In the genomic region with DNA sequence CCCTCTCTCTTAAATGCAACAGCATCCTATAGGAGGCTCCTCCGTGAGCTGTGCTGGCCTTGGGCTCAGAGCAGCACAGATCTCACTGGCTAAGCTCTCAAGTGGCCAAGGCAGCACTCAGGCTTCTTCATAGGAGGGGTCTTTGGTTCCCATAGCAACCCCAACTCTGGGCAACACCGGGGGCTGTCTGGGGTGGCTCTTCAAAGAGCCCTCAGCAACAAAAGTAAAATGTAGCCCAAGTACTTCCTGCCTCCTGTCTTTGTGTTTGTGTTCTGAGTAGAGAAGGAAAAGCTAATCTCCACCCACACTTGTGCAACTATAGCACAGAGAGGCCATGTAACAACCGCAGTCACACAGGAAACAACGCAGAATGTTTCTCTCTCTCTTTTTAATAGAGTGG, we compare ENCODE assay signal across 17 mouse cellular contexts.
DNase-seq lines count a peak whose midpoint lies in the region; ATAC-seq and TF ChIP-seq lines count a peak whose summit lies in the region.
"Had no signal": no experiment of that assay in that cellular context is flagged by ENCODE, and none has a peak within 500 bp of the region (broad histone marks: within the 10 kb centered on the region; RNA-seq: fewer than 3 reads in every experiment).

No protein-coding gene starts in this region.

- H3K4me1 ChIP-seq in lung, embryonic 14.5 days (ENCODE audit: insufficient read depth) = no peaks in the 10 kb centered on the region
- H3K4me1 ChIP-seq in lung, postnatal 0 days (ENCODE audit: insufficient read depth, low read depth, low read length) = no peaks in the 10 kb centered on the region
- peaks cover 15% of the 10 kb centered on the region for H3K4me1 ChIP-seq in thymus, adult 2 months (replicated peaks; ENCODE audit: control insufficient read depth, insufficient read depth, low read length)
- H3K4me1 ChIP-seq: hindbrain, embryonic 15.5 days had no signal

- TF ChIP-seq EP300 in lung, postnatal 0 days (IDR thresholded peaks at IDR 0.05) = no peak

- no peak overlapping the region for H3K4me3 ChIP-seq in lung, embryonic 14.5 days (ENCODE audit: low read depth, low read length)
- H3K4me3 ChIP-seq in lung, postnatal 0 days (ENCODE audit: low read depth, low read length) = no peak overlapping the region
- H3K4me3 ChIP-seq in thymus, adult 2 months (ENCODE audit: control insufficient read depth, insufficient read depth, low read length) = no peak overlapping the region
- H3K4me3 ChIP-seq: erythroblast, embryonic 14.5 days; heart, adult 2 months; hindbrain, embryonic 15.5 days; myocyte had no signal

- no peak overlapping the region for H3K9ac ChIP-seq in lung, embryonic 14.5 days
- no peak overlapping the region for H3K9ac ChIP-seq in lung, postnatal 0 days (replicated peaks; ENCODE audit: low read depth)
- H3K9ac ChIP-seq: hindbrain, embryonic 15.5 days had no signal

- H3K4me2 ChIP-seq in lung, embryonic 14.5 days = no peak overlapping the region
- H3K4me2 ChIP-seq in lung, postnatal 0 days (replicated peaks; ENCODE audit: low read depth, low read length) = no peak overlapping the region
- H3K4me2 ChIP-seq: hindbrain, embryonic 15.5 days; liver, embryonic 11.5 days had no signal

- H3K36me3 ChIP-seq in lung, embryonic 14.5 days (ENCODE audit: insufficient read depth) = no peaks in the 10 kb centered on the region
- no peaks in the 10 kb centered on the region for H3K36me3 ChIP-seq in lung, postnatal 0 days (ENCODE audit: insufficient read depth, low read length)
- no peaks in the 10 kb centered on the region for H3K36me3 ChIP-seq in thymus, adult 2 months (ENCODE audit: control insufficient read depth, insufficient read depth, low read length)
- H3K36me3 ChIP-seq: hindbrain, embryonic 15.5 days had no signal

- no peak overlapping the region for H3K27ac ChIP-seq in lung, embryonic 14.5 days (ENCODE audit: low read depth)
- H3K27ac ChIP-seq in lung, postnatal 0 days (ENCODE audit: low read length) = no peak overlapping the region
- H3K27ac ChIP-seq in thymus, adult 2 months (ENCODE audit: control insufficient read depth, insufficient read depth, low read length) = peak overlapping the region; percentile 66
- H3K27ac ChIP-seq: heart, adult 2 months; hindbrain, embryonic 15.5 days; stomach, postnatal 0 days had no signal

- peak; percentile 28 for DNase-seq in lung, embryonic 14.5 days
- no peak for DNase-seq in lung, postnatal 0 days (ENCODE audit: low spot score)
- peak; percentile 45 for DNase-seq in thymus, adult 2 months
- no peak for DNase-seq in right cerebral cortex, postnatal 36 days (ENCODE audit: low spot score in 2 of 2)
- DNase-seq in cerebellum, adult 8-10 months = no peak
- no peak for DNase-seq in left cerebral cortex, adult 18-20 months (ENCODE audit: low spot score in 2 of 2)
- DNase-seq: cerebellum, adult 11-12 months; kidney, adult 2 months had no signal

- no peak for TF ChIP-seq CTCF in lung, embryonic 14.5 days (IDR thresholded peaks at IDR 0.05; ENCODE audit: low read depth)
- no peak for TF ChIP-seq CTCF in lung, postnatal 0 days (IDR thresholded peaks at IDR 0.05)
- TF ChIP-seq CTCF in thymus, adult 2 months (IDR thresholded peaks at IDR 0.05; ENCODE audit: borderline replicate concordance, control insufficient read depth, extremely low read depth, insufficient read depth, low read length, poor library complexity) = no peak

- no peaks in the 10 kb centered on the region for H3K9me3 ChIP-seq in lung, embryonic 14.5 days (ENCODE audit: low read depth, low read length)
- H3K9me3 ChIP-seq in lung, postnatal 0 days (ENCODE audit: low read length) = no peaks in the 10 kb centered on the region
- H3K9me3 ChIP-seq: hindbrain, embryonic 15.5 days had no signal

- no peak for TF ChIP-seq POLR2A in thymus, adult 2 months (IDR thresholded peaks at IDR 0.05; ENCODE audit: control insufficient read depth, extremely low read depth, insufficient read depth, low read length, poor library complexity)

- peak; percentile 24; the same call in 1 of the 2 replicates for ATAC-seq in lung, embryonic 14.5 days (ENCODE audit: insufficient read depth)
- no peak for ATAC-seq in lung, postnatal 0 days
- ATAC-seq in CD4-positive, CD25-positive, alpha-beta regulatory T cell, adult 4 months = peak; percentile 39
- peak; percentile 55; the same call in 1 of the 2 replicates for ATAC-seq in common myeloid progenitor, adult 5-6 weeks (replicated peaks; ENCODE audit: low read depth, poor library complexity, severe bottlenecking)

- H3K27me3 ChIP-seq in lung, embryonic 14.5 days (ENCODE audit: insufficient read depth, low read length) = no peaks in the 10 kb centered on the region
- H3K27me3 ChIP-seq in lung, postnatal 0 days (replicated peaks; ENCODE audit: insufficient read depth, low read length) = no peaks in the 10 kb centered on the region
- H3K27me3 ChIP-seq in thymus, adult 2 months (ENCODE audit: control insufficient read depth, insufficient read depth, low read length) = no peaks in the 10 kb centered on the region
- H3K27me3 ChIP-seq: CH12.LX; hindbrain, embryonic 15.5 days had no signal

- WGBS in lung, embryonic 14.5 days = 31% methylated on average over 4 of the region's 4 CpGs
- WGBS in lung, postnatal 0 days = 28% methylated on average over 4 of the region's 4 CpGs
- 21% methylated on average over 4 of the region's 4 CpGs for WGBS in thymus, adult 2 months

Comparison
In these comparisons a context has a peak if more than half of its experiments do, and no peak if none do; other contexts are left out.
1. DNase-seq: peak in lung, embryonic 14.5 days (single experiment) and thymus, adult 2 months (single experiment); none in lung, postnatal 0 days (single experiment), right cerebral cortex, postnatal 36 days (0 of 2), cerebellum, adult 8-10 months (single experiment) and left cerebral cortex, adult 18-20 months (0 of 2).